Comparison of ENCODE assay signal across 16 mouse cellular contexts in genomic region chr8:47355340-47355906, GRCm38 (mm10).
"Had no signal": no experiment of that assay in that cellular context is flagged by ENCODE, and none has a peak within 500 bp of the region (broad histone marks: within the 10 kb centered on the region; RNA-seq: fewer than 3 reads in every experiment).

No protein-coding gene starts in this region.

- H3K4me3 ChIP-seq: heart, adult 2 months; heart, embryonic 13.5 days; heart, embryonic 15.5 days; hindbrain, embryonic 13.5 days; hindbrain, embryonic 15.5 days; kidney, embryonic 15.5 days; limb, embryonic 13.5 days; limb, embryonic 15.5 days; liver, embryonic 12.5 days had no signal

- H3K9me3 ChIP-seq: heart, embryonic 13.5 days; heart, embryonic 15.5 days; hindbrain, embryonic 13.5 days; hindbrain, embryonic 15.5 days; kidney, embryonic 15.5 days; limb, embryonic 13.5 days; limb, embryonic 15.5 days; liver, embryonic 12.5 days had no signal

- H3K4me1 ChIP-seq: liver, embryonic 12.5 days had no signal

- H3K9ac ChIP-seq: heart, embryonic 13.5 days; heart, embryonic 15.5 days; hindbrain, embryonic 13.5 days; hindbrain, embryonic 15.5 days; kidney, embryonic 15.5 days; limb, embryonic 13.5 days; limb, embryonic 15.5 days; liver, embryonic 12.5 days; liver, embryonic 14.5 days had no signal

- ATAC-seq: hindbrain, postnatal 0 days; intestine, embryonic 16.5 days; liver, embryonic 12.5 days had no signal

- DNase-seq: layer of hippocampus, adult 9-11 months; layer of hippocampus, postnatal 36 days had no signal

- H3K36me3 ChIP-seq: heart, embryonic 13.5 days; heart, embryonic 15.5 days; hindbrain, embryonic 13.5 days; hindbrain, embryonic 15.5 days; kidney, embryonic 15.5 days; limb, embryonic 13.5 days; limb, embryonic 15.5 days; liver, embryonic 12.5 days had no signal

- H3K27ac ChIP-seq: heart, adult 2 months; heart, embryonic 15.5 days; hindbrain, embryonic 13.5 days; hindbrain, embryonic 15.5 days; hindbrain, postnatal 0 days; kidney, embryonic 15.5 days; kidney, postnatal 0 days; limb, embryonic 13.5 days; limb, embryonic 15.5 days; liver, embryonic 12.5 days; liver, embryonic 14.5 days had no signal

- H3K27me3 ChIP-seq: hindbrain, embryonic 15.5 days; limb, embryonic 15.5 days; liver, embryonic 12.5 days had no signal

- H3K4me2 ChIP-seq: heart, embryonic 11.5 days; heart, embryonic 13.5 days; hindbrain, embryonic 13.5 days; hindbrain, embryonic 15.5 days; kidney, embryonic 15.5 days; limb, embryonic 13.5 days; limb, embryonic 15.5 days; liver, embryonic 12.5 days had no signal
